Mouse (Mus musculus) neural tube, embryonic 12.5 days (tissue): ENCODE results near the gene Tmsb10. TPM values are rescaled to one million over a fixed set of nuclear protein-coding genes. Genes with fewer than 3 reads are reported as not detected.

ENCODE experiments used
- ATAC-seq: fragments of 200-750 bp; cut with Nextera tagmentation; 2 replicates; pipeline ENCODE4 v1.8.0; 2017; ENCODE audit warnings: low read depth, mild to moderate bottlenecking, moderate TSS enrichment, moderate library complexity; ENCODE audit not compliant: low FRiP score
- H3K27ac ChIP-seq: fragments of 300-500 bp; sonication (generic); 2 replicates; pipeline ENCODE4 v1.5.1; 2016
- H3K27me3 ChIP-seq: fragments of 300-500 bp; sonication (generic); replicated peaks from 2 replicates; pipeline ENCODE4 v1.6.1; 2016; ENCODE audit warnings: mild to moderate bottlenecking
- H3K36me3 ChIP-seq: fragments of 300-500 bp; sonication (generic); 2 replicates; pipeline ENCODE4 v1.6.1; 2016; ENCODE audit warnings: mild to moderate bottlenecking
- H3K4me1 ChIP-seq: fragments of 300-500 bp; sonication (generic); 2 replicates; pipeline ENCODE4 v1.6.1; 2016
- H3K4me2 ChIP-seq: fragments of 300-500 bp; sonication (generic); replicated peaks from 2 replicates; pipeline ENCODE4 v1.6.1; 2016; ENCODE audit warnings: mild to moderate bottlenecking
- H3K4me3 ChIP-seq: fragments of 300-500 bp; sonication (generic); 2 replicates; pipeline ENCODE4 v1.5.1; 2016
- H3K9ac ChIP-seq: fragments of 300-500 bp; sonication (generic); 2 replicates; pipeline ENCODE4 v1.6.1; 2016; ENCODE audit warnings: mild to moderate bottlenecking
- H3K9me3 ChIP-seq: fragments of 300-500 bp; sonication (generic); 2 replicates; pipeline ENCODE4 v1.6.1; 2016; ENCODE audit warnings: mild to moderate bottlenecking
- WGBS: fragments of 180-500 bp; shearing (Covaris S2); methylation state at CpG from one replicate; pipeline ENCODE4 v1.1.7; 2016; 5-methylcytosine and 5-hydroxymethylcytosine counted together
- polyA plus RNA-seq: library from polyadenylated mRNA; unstranded; fragments of >200 nt; fragmentation: Nextera tagmentation; extraction: Ambion mirVana; gene quantifications from 2 replicates; pipeline ENCODE4 v1.2.1, GENCODE M21; 2016

Tmsb10 gene
- polyA plus RNA-seq, 1 experiment from 2014 or later: 5,399 TPM

DNA sequence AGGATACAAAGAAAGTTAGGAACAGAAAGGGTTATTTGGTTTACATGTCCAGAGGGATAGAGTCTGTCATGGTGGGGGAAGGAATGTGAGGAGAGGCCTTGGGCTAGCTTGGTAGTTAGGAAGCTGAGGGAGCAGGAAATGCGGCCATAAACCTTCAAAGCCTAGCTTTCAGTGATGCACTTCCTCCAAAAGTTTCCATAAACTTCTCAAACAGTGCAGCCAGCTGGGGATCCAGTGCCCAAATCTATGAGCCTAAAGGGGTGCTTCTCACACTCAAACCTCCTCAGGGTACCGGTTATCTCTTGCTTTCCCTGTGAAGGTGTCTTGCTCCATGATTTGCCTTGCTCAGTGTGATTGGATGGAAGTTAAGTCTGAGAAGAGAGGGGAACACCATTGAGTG lies 5.6 kb downstream of the Tmsb10 start:
- no peak overlapping the region for H3K9ac ChIP-seq
- 83% methylated on average over 2 of the region's 2 CpGs for WGBS
- ATAC-seq: no peak
- H3K27ac ChIP-seq: no peak overlapping the region
- no peaks in the 10 kb centered on the region for H3K36me3 ChIP-seq
- no peaks in the 10 kb centered on the region for H3K27me3 ChIP-seq
- H3K4me3 ChIP-seq: no peak overlapping the region
- peaks cover 15% of the 10 kb centered on the region for H3K4me1 ChIP-seq
- no peaks in the 10 kb centered on the region for H3K9me3 ChIP-seq
- H3K4me2 ChIP-seq: no peak overlapping the region

DNA sequence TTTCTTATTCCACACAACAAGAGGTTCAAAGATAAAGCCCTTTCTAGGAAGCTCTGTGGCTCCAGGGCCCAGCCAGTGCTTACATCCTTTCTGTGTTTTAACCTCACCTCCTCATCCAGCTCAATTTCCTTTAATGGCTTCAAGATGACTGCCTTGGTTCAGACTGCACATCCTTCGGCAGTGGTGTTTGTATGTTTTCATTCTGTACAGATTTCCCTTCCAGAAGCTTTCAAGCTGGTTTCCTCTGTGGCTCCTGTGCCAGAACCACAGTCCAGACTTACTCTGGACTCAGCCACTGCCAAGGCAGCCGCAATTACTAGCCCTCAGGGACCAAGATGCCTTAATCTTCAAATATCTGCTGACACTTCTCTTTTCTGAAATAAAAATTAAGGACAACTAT lies 6.3 kb downstream of the Tmsb10 start:
- no peaks in the 10 kb centered on the region for H3K36me3 ChIP-seq
- no peak for ATAC-seq
- H3K4me3 ChIP-seq: no peak overlapping the region
- no peak overlapping the region for H3K27ac ChIP-seq
- no peaks in the 10 kb centered on the region for H3K9me3 ChIP-seq
- no peak overlapping the region for H3K9ac ChIP-seq
- no peak overlapping the region for H3K4me2 ChIP-seq
- no peaks in the 10 kb centered on the region for H3K27me3 ChIP-seq
- H3K4me1 ChIP-seq: peaks cover 15% of the 10 kb centered on the region
- WGBS: 77% methylated on average over 2 of the region's 2 CpGs

DNA sequence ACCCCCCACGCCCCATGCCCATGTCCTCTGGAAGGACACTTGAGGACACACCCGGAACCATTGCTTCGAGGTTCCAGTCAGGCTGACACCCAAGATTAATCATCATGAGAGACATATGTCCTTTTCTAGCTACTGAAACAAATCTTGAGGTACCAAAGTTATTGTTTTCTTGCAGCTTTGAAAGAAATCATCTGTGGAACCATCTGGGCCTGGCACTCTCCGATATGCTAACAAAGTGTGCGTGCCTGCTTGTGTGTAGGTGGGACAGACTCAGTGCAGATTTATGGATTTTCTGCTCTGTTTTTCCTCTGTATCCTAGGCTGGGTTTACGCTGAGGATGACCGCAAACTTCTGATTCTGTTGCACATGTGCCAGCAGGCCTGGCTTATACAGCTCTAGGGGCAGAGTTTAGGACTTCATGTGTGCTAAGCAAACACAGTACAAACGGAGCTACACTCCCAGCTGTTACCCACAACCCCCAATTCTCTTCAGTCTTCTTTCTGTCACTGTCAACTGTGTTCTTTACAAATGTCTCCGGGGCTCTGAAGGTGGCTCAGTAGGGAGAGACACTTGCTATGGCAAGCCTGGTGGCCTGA lies 9.3 kb downstream of the Tmsb10 start:
- Histone ChIP-seq H3K27ac (no peak overlapping the region), H3K4me2 (no peak overlapping the region), H3K9ac (no peak overlapping the region), H3K9me3 (no peaks in the 10 kb centered on the region), H3K4me1 (no peaks in the 10 kb centered on the region), H3K4me3 (no peak overlapping the region), H3K36me3 (no peaks in the 10 kb centered on the region), H3K27me3 (no peaks in the 10 kb centered on the region)
- ATAC-seq: no peak
- WGBS: 81% methylated on average over 9 of the region's 9 CpGs

DNA sequence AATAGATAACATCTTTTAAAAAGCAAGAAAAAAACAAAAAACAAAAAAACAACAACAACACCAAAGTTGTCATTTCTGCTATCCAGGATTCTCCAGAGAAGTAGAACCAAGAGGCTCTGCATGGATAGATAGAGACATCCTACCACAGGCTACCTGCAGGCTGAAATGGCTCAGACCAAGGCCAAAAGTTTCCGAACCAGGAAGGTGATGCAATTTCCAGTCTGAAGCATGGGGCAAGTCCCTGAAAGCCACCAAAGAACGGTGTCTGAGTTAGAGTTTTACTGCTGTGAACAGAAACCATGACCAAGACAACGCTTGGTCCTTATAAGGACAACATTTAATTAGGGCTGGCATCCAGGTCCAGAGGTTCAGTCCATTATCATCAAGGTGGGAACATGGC lies 10.2 kb downstream of the Tmsb10 start:
- ATAC-seq: no peak
- no peaks in the 10 kb centered on the region for H3K27me3 ChIP-seq
- H3K9me3 ChIP-seq: no peaks in the 10 kb centered on the region
- no peak overlapping the region for H3K4me3 ChIP-seq
- H3K4me2 ChIP-seq: no peak overlapping the region
- no peaks in the 10 kb centered on the region for H3K4me1 ChIP-seq
- WGBS: 89% methylated on average over 3 of the region's 3 CpGs
- H3K27ac ChIP-seq: no peak overlapping the region
- no peak overlapping the region for H3K9ac ChIP-seq
- no peaks in the 10 kb centered on the region for H3K36me3 ChIP-seq

DNA sequence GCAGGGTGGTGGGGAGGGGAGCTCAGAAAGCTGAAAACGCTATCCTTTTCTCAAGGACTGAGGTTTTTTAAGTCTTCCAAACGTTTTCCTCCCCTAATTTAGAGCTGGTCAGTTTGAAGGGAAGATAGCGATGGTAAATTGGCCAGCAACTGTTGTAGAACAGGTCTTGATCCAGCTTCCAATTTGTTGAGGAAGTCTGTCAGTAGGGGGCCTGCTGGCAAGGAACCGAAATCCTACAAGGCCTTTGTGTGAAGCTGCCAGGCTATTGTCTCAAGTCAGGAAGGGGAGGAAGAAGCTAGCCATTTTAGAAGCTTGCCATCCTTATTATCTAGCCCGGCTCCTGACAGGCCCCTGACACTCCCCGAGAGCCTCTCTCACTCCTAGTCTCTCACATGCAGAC lies 10.6 kb downstream of the Tmsb10 start:
- no peak overlapping the region for H3K4me2 ChIP-seq
- H3K9ac ChIP-seq: no peak overlapping the region
- H3K27me3 ChIP-seq: no peaks in the 10 kb centered on the region
- no peak overlapping the region for H3K27ac ChIP-seq
- no peak overlapping the region for H3K4me3 ChIP-seq
- H3K4me1 ChIP-seq: no peaks in the 10 kb centered on the region
- 49% methylated on average over 6 of the region's 6 CpGs for WGBS
- no peak for ATAC-seq
- no peaks in the 10 kb centered on the region for H3K9me3 ChIP-seq
- H3K36me3 ChIP-seq: no peaks in the 10 kb centered on the region

DNA sequence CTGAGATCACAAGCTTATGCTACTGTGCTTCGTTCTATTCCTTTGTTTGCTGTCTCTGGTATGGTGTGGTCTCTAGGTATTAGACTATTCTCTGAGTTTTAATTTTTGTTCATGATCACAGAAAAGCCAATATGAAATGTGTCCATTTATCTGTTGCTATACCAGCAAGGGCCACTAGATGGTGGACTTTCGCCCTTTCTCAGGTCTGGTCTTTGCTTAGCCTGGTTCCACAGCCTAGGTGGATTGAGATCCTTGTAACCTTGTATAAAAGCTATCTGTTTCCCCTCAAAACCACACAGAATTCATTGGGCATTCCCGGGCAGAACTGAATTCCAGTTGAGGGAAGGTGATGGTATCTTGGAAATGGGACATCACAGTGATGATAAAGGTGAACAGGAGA lies 18.1 kb downstream of the Tmsb10 start:
- H3K36me3 ChIP-seq: no peaks in the 10 kb centered on the region
- H3K9me3 ChIP-seq: no peaks in the 10 kb centered on the region
- ATAC-seq: peak; percentile 63; the same call in 1 of the 2 replicates
- WGBS: 15% methylated on average over 3 of the region's 3 CpGs
- no peak overlapping the region for H3K9ac ChIP-seq
- no peak overlapping the region for H3K4me2 ChIP-seq
- H3K4me1 ChIP-seq: no peaks in the 10 kb centered on the region
- H3K27me3 ChIP-seq: no peaks in the 10 kb centered on the region
- no peak overlapping the region for H3K27ac ChIP-seq
- no peak overlapping the region for H3K4me3 ChIP-seq

DNA sequence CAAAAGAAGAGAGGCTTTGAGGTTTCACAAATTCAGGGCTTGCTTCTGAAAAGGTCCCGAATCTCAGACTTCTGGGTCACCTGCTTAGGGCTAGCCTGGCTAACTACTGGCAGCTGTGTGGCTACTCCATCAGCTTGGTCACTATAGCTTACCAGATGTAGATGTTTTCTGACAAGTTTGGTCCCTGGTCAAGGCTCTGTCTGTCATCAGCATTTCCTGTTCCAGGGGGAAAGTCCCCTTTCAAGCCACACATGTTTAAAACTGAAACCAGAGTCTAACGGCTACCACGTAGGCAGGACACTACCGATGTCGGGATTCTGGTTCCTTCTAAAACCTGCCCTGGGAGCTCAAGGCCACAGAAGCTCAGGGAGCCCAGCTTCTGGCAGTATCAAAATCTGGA lies 20.7 kb downstream of the Tmsb10 start:
- WGBS: 86% methylated on average over 5 of the region's 5 CpGs
- Histone ChIP-seq H3K9ac (no peak overlapping the region), H3K4me1 (no peaks in the 10 kb centered on the region), H3K27ac (no peak overlapping the region), H3K4me3 (no peak overlapping the region), H3K9me3 (no peaks in the 10 kb centered on the region), H3K27me3 (no peaks in the 10 kb centered on the region), H3K36me3 (no peaks in the 10 kb centered on the region), H3K4me2 (no peak overlapping the region)
- no peak for ATAC-seq

DNA sequence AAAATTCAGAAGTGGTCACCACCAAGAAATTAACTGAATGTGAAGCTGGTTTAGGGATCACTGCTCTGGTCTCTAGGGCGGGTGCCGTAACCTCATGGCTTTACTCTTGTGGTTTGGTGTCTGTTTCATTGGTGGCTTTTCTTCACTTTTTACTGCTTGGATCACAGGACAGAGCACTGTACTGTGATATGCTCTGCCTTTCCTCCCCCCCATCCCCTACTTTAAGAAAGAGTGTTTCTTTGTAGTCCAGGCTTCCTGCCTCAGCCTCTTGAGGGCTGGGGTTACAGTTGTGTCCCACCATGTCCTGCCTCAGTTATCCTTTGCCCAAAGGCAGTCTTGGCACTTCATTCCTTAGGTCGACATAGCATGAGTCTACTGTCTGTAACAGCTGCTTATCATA lies 21.1 kb downstream of the Tmsb10 start:
- Histone ChIP-seq H3K36me3 (no peaks in the 10 kb centered on the region), H3K27me3 (no peaks in the 10 kb centered on the region), H3K27ac (no peak overlapping the region), H3K4me1 (no peaks in the 10 kb centered on the region), H3K9ac (no peak overlapping the region), H3K4me2 (no peak overlapping the region), H3K9me3 (no peaks in the 10 kb centered on the region), H3K4me3 (no peak overlapping the region)
- no peak for ATAC-seq
- 85% methylated on average over 3 of the region's 3 CpGs for WGBS

DNA sequence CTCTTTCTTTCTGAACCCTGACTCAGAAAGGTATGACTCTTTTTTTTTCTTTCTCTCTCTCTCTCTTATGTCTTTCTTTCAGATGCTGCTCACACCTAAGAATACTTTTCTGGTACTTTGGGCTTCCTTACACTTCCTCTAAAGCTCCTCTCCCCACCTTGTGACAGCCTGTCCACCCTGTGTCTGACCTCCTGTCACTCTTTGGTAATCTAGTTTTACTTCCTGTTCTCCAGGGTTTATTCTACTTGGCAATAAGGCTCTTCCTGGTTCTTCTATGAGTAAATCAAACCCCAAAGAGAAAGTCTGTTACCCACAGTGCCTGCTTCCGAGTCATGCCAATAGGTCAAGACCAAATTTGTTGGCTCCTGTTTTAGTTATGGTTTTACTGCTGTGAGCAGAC lies 25.6 kb downstream of the Tmsb10 start:
- Histone ChIP-seq H3K27ac (no peak overlapping the region), H3K9me3 (no peaks in the 10 kb centered on the region), H3K9ac (no peak overlapping the region), H3K4me1 (no peaks in the 10 kb centered on the region), H3K4me2 (no peak overlapping the region), H3K4me3 (no peak overlapping the region), H3K27me3 (no peaks in the 10 kb centered on the region), H3K36me3 (no peaks in the 10 kb centered on the region)
- WGBS: 90% methylated on average over 1 of the region's 1 CpGs
- ATAC-seq: no peak

DNA sequence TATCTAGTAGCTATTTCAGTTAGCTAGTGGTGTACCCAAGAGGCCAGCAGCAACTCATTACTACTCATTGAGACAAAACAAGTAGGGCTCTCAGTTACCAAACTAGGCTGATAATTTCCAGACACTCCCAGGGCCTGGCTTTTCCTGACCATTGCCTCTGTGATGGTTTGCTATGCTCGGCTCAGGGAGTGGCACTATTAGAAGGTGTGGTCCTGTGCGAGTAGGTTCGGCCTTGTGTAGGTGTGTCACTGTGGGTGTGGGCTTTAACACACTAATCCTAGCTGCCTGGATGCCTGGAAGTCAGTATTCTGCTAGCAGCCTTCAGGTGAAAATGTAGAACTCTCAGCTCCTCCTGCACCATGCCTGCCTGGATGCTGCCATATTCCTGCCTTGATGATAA lies 27.0 kb downstream of the Tmsb10 start:
- Histone ChIP-seq H3K36me3 (no peaks in the 10 kb centered on the region), H3K4me2 (no peak overlapping the region), H3K27me3 (no peaks in the 10 kb centered on the region), H3K9me3 (no peaks in the 10 kb centered on the region), H3K4me3 (no peak overlapping the region), H3K9ac (no peak overlapping the region), H3K27ac (no peak overlapping the region), H3K4me1 (no peaks in the 10 kb centered on the region)
- 92% methylated on average over 3 of the region's 3 CpGs for WGBS
- ATAC-seq: no peak

DNA sequence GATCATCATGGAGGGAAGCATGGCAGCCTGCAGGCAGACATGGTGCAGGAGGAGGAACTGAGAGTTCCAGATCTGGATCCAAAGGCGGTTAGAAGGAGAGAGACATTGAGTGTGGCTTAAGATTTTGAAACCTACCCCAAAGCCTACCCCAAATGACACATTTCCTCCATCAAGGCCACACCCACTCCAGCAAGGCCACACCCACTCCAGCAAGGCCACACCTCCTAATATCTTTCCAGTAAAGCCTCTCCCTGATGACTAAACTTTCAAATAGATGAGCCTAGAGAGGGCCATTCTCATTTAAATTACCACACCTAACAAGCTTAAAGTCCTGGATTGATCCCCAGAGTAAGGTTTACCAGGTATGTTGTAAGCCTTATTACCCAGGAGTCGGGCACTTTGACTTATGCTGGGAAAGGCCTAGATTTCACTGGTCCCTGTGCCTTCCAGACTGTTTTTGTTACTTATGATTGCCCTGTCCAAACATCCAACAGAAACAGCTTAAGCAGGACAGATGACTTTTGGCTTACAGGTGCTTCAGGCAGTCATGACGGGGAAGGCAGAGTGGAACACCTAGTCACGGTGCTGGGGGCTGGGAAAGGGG lies 28.7 kb downstream of the Tmsb10 start:
- WGBS: 87% methylated on average over 4 of the region's 4 CpGs
- no peak overlapping the region for H3K4me3 ChIP-seq
- H3K9ac ChIP-seq: no peak overlapping the region
- H3K27me3 ChIP-seq: no peaks in the 10 kb centered on the region
- no peak for ATAC-seq
- H3K27ac ChIP-seq: no peak overlapping the region
- H3K36me3 ChIP-seq: no peaks in the 10 kb centered on the region
- H3K4me1 ChIP-seq: no peaks in the 10 kb centered on the region
- no peaks in the 10 kb centered on the region for H3K9me3 ChIP-seq
- H3K4me2 ChIP-seq: no peak overlapping the region

DNA sequence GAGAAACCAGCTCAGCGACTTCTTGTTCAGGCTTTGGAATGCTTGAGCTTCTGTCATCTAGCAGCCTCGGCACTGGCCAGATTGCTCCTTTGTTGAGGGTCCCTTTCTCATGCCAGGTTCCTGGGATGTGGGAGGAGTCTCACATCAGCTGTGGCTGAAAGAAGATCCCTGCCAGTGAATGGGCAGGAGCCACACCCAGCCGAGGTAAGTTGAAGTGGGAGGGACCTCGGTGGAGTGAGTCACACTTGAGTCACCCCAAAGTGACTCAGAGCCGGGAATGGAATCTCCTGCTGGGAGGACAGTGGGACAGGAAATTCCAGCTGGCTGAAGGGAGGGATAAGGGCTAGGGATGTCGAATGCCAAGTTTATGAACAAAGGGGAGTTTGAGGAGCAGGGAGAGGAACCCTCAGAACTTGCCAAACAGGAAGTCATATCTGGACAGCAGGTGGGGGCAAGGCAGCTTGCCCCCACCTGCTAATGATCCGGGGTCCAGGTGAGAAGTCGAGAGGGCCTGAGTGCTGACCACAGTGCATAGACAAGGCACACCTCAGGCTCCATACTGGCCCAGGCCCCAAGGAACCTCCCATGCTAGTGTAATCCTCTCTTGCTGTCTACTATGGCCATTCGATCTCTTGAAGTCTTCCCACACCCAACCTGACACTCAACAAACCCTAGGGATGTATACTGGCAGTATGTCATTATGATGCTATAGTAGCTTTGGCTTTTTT lies 31.6 kb downstream of the Tmsb10 start:
- ATAC-seq: no peak; the same call in 1 of the 2 replicates
- no peaks in the 10 kb centered on the region for H3K27me3 ChIP-seq
- H3K9ac ChIP-seq: no peak overlapping the region

DNA sequence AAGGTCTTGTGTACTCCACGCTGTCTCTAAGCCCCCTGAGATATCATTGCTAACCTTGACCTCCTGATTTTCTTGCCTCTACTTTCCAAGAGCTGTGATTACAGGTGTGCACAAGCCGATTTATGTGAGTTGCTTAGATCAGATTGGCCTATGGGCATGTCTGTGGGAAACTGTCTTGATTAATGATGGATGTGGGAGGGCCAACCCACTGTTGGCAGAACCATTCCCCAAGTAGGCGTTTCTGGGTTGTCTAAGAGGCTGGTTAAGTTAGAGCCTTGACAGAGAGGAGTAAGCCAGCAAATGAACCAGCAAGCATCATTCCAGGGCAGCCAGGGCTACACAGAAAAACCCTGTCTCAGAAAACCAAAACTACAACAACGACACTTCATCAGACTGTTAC lies 32.5 kb downstream of the Tmsb10 start:
- Histone ChIP-seq H3K9me3 (no peaks in the 10 kb centered on the region), H3K4me2 (no peak overlapping the region), H3K27me3 (no peaks in the 10 kb centered on the region), H3K4me1 (no peaks in the 10 kb centered on the region), H3K4me3 (no peak overlapping the region), H3K9ac (no peak overlapping the region), H3K36me3 (no peaks in the 10 kb centered on the region), H3K27ac (no peak overlapping the region)
- no peak for ATAC-seq
- WGBS: 83% methylated on average over 4 of the region's 4 CpGs

More for the DNA sequence above, 31.6 kb downstream of the Tmsb10 start:
- WGBS: 18% methylated on average over 9 of the region's 9 CpGs
- Histone ChIP-seq H3K4me1 (no peaks in the 10 kb centered on the region), H3K36me3 (no peaks in the 10 kb centered on the region), H3K4me3 (no peak overlapping the region), H3K27ac (no peak overlapping the region), H3K9me3 (no peaks in the 10 kb centered on the region), H3K4me2 (no peak overlapping the region)
